ENCODE assay signal across 8 mouse cellular contexts in the genomic region with DNA sequence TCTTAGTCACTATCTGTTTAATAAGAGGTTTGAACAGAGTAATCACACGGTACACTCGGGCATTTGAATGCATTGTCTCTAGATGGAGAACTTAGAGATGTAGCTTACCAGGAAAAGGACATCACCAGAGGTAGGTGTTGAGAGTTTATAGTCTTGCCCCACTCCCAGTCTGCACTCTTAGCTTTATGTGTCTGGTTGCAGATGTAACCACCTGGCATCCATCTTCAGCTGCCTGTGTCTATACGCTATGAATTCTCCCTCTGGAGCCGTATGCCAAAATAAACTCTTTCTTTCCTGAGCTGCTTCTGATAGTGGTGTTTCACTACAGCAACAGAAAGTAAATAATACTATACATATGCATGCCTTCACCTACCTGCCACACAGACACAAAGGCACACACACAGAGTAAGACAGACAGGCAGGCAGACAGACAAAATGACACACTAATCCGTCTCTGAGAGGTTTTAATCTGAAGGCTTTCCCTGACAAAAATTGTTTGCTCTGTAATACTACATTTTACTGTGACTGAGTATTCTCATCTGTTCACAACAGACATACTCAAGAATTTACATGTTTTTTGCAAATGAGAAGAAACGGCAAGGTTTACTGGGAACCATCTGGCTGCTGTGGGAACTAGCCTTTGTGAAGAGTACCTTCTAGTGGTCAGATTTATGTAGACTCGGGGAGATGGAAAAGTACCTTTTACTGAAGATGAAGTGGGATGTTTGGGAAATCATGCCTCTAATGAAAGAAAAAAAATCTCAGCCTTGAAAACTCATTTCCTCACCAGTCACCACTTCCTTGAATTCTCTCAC.
DNase-seq lines count a peak whose midpoint lies in the region; ATAC-seq and TF ChIP-seq lines count a peak whose summit lies in the region.

No protein-coding gene starts in this region.

- no peaks in the 10 kb centered on the region; the same call in 1 of the 2 replicates for H3K4me1 ChIP-seq in heart, adult 2 months (ENCODE audit: control insufficient read depth, insufficient read depth, low read length)
- H3K4me1 ChIP-seq in embryonic facial prominence, embryonic 13.5 days = no peaks in the 10 kb centered on the region
- H3K4me1 ChIP-seq in stomach, postnatal 0 days (replicated peaks; ENCODE audit: control insufficient read depth, insufficient read depth) = no peaks in the 10 kb centered on the region

- intact Hi-C loops in heart, adult 2 months (cut with DNase I) = loop anchor here (2.0 to 5.0 kb wide), 4 partner anchors 38 to 452 kb away; no protein-coding TSS in a partner anchor
- intact Hi-C loops in heart, postnatal 25 days (cut with DNase I) = loop anchor here (5.0 kb wide), 2 partner anchors 432 to 452 kb away; a partner anchor contains a TSS

- no peak for TF ChIP-seq EP300 in heart, adult 2 months (IDR thresholded peaks at IDR 0.05; ENCODE audit: insufficient read depth, low read depth, low read length)
- no peak for TF ChIP-seq EP300 in stomach, postnatal 0 days (optimal IDR thresholded peaks at IDR 0.05)

- ATAC-seq in embryonic facial prominence, embryonic 13.5 days (ENCODE audit: insufficient number of reproducible peaks, insufficient read depth, low FRiP score, low TSS enrichment, low read depth) = no peak
- ATAC-seq in stomach, postnatal 0 days (ENCODE audit: low FRiP score, low TSS enrichment) = no peak

- H3K79me2 ChIP-seq in heart, adult 2 months (replicated peaks; ENCODE audit: control insufficient read depth, insufficient read depth, low read length) = no peaks in the 10 kb centered on the region

- no peaks in the 10 kb centered on the region for H3K36me3 ChIP-seq in heart, adult 2 months (ENCODE audit: control insufficient read depth, insufficient read depth, low read length)
- H3K36me3 ChIP-seq in embryonic facial prominence, embryonic 13.5 days = no peaks in the 10 kb centered on the region
- H3K36me3 ChIP-seq in stomach, postnatal 0 days (ENCODE audit: control insufficient read depth, insufficient read depth, low read length) = no peaks in the 10 kb centered on the region

- TF ChIP-seq POLR2A in heart, adult 2 months (IDR thresholded peaks at IDR 0.05; ENCODE audit: insufficient read depth, low read depth, low read length) = no peak

- H3K4me3 ChIP-seq in heart, adult 2 months = no peak overlapping the region
- no peak overlapping the region for H3K4me3 ChIP-seq in embryonic facial prominence, embryonic 13.5 days
- no peak overlapping the region for H3K4me3 ChIP-seq in stomach, postnatal 0 days (ENCODE audit: low read depth, low read length)

- no peak overlapping the region for H3K4me2 ChIP-seq in embryonic facial prominence, embryonic 13.5 days
- no peak overlapping the region for H3K4me2 ChIP-seq in stomach, postnatal 0 days (replicated peaks; ENCODE audit: low read depth)

- WGBS in heart, adult 2 months = 52% methylated on average over 7 of the region's 7 CpGs
- 54% methylated on average over 7 of the region's 7 CpGs for WGBS in embryonic facial prominence, embryonic 13.5 days
- 41% methylated on average over 7 of the region's 7 CpGs for WGBS in stomach, postnatal 0 days

- H3K9ac ChIP-seq in heart, adult 2 months (ENCODE audit: low read depth, low read length) = no peak overlapping the region
- no peak overlapping the region for H3K9ac ChIP-seq in embryonic facial prominence, embryonic 13.5 days
- no peak overlapping the region for H3K9ac ChIP-seq in stomach, postnatal 0 days (ENCODE audit: low read length)

- no peaks in the 10 kb centered on the region for H3K9me3 ChIP-seq in embryonic facial prominence, embryonic 13.5 days
- H3K9me3 ChIP-seq in stomach, postnatal 0 days (ENCODE audit: control insufficient read depth, low read length) = no peaks in the 10 kb centered on the region

- no peaks in the 10 kb centered on the region for H3K27me3 ChIP-seq in heart, adult 2 months (ENCODE audit: control insufficient read depth, insufficient read depth, low read length)
- no peaks in the 10 kb centered on the region for H3K27me3 ChIP-seq in embryonic facial prominence, embryonic 13.5 days
- H3K27me3 ChIP-seq in stomach, postnatal 0 days (ENCODE audit: control insufficient read depth, insufficient read depth, low read length) = no peaks in the 10 kb centered on the region

- DNase-seq in heart, adult 2 months = no peak
- no peak for DNase-seq in heart, postnatal 25 days (ENCODE audit: low spot score)
- DNase-seq in 416B (ENCODE audit: low read depth) = peak; percentile 19
- peak; percentile 5 for DNase-seq in layer of hippocampus, adult 9-11 months
- no peak for DNase-seq in stomach, postnatal 0 days (ENCODE audit: low spot score)
- no peak for DNase-seq in thymus, postnatal 25 days
- no peak for DNase-seq in ovary, adult 18-20 months (ENCODE audit: low spot score)

- peak; percentile 77 for TF ChIP-seq CTCF in heart, adult 2 months (IDR thresholded peaks at IDR 0.05)
- peak; percentile 85 for TF ChIP-seq CTCF in stomach, postnatal 0 days (IDR thresholded peaks at IDR 0.05; ENCODE audit: low read depth)

- no peak overlapping the region for H3K27ac ChIP-seq in heart, adult 2 months
- peak overlapping the region; percentile 48 for H3K27ac ChIP-seq in embryonic facial prominence, embryonic 13.5 days
- 0 out of 2 replicates have a peak overlapping the region, but pooled peaks have one; percentile 8 for H3K27ac ChIP-seq in stomach, postnatal 0 days (replicated peaks)

Comparison
In these comparisons a context has a peak if more than half of its experiments do, and no peak if none do; other contexts are left out.
1. DNase-seq: peak in 416B (single experiment) and layer of hippocampus, adult 9-11 months (single experiment); none in heart, adult 2 months (0 of 2), heart, postnatal 25 days (single experiment), stomach, postnatal 0 days (single experiment), thymus, postnatal 25 days (single experiment) and ovary, adult 18-20 months (single experiment).